ENCODE assay signal across 41 mouse cellular contexts in genomic region chr6:115200753-115201152, GRCm38 (mm10). TPM values are rescaled to one million over a fixed set of nuclear protein-coding genes. Genes with fewer than 3 reads are reported as not detected.
"Had no signal": no experiment of that assay in that cellular context is flagged by ENCODE, and none has a peak within 500 bp of the region (broad histone marks: within the 10 kb centered on the region; RNA-seq: fewer than 3 reads in every experiment).

No protein-coding gene starts in this region.

- H3K4me1 ChIP-seq: heart, embryonic 10.5 days; heart, embryonic 12.5 days; hindbrain, embryonic 10.5 days; hindbrain, embryonic 12.5 days; intestine, embryonic 15.5 days; limb, embryonic 10.5 days; limb, embryonic 12.5 days had no signal

- H3K4me3 ChIP-seq: gastrocnemius, adult 2 months; heart, embryonic 10.5 days; heart, embryonic 12.5 days; hindbrain, embryonic 10.5 days; hindbrain, embryonic 12.5 days; intestine, embryonic 15.5 days; left cerebral cortex, adult 2 months; limb, embryonic 10.5 days; limb, embryonic 12.5 days had no signal

- DNase-seq: gastrocnemius, adult 2 months; gastrocnemius, postnatal 10 days; gastrocnemius, postnatal 25 days; heart, adult 18-20 months; heart, postnatal 10 days; heart, postnatal 4 days; kidney, adult 18-20 months; kidney, adult 8-10 months; kidney, postnatal 10 days; kidney, postnatal 25 days; kidney, postnatal 4 days; layer of hippocampus, adult 9-11 months; liver had no signal

- H3K36me3 ChIP-seq: heart, embryonic 10.5 days; heart, embryonic 12.5 days; hindbrain, embryonic 10.5 days; hindbrain, embryonic 12.5 days; intestine, embryonic 15.5 days; limb, embryonic 10.5 days; limb, embryonic 12.5 days had no signal

- ATAC-seq: hindbrain, embryonic 16.5 days; inflammation-experienced regulatory T-cells, adult 6 months; intestine, embryonic 15.5 days; intestine, postnatal 0 days had no signal

- H3K9ac ChIP-seq: heart, embryonic 12.5 days; hindbrain, embryonic 12.5 days; hindbrain, embryonic 14.5 days; intestine, embryonic 15.5 days; limb, embryonic 12.5 days had no signal

- H3K9me3 ChIP-seq: heart, embryonic 10.5 days; heart, embryonic 12.5 days; hindbrain, embryonic 10.5 days; hindbrain, embryonic 12.5 days; intestine, embryonic 15.5 days; limb, embryonic 10.5 days; limb, embryonic 12.5 days had no signal

- H3K27ac ChIP-seq: gastrocnemius, adult 2 months; heart, embryonic 10.5 days; hindbrain, embryonic 10.5 days; hindbrain, embryonic 12.5 days; hindbrain, embryonic 14.5 days; intestine, embryonic 15.5 days; left cerebral cortex, adult 2 months; limb, embryonic 10.5 days; limb, embryonic 12.5 days had no signal

- H3K4me2 ChIP-seq: heart, embryonic 12.5 days; hindbrain, embryonic 12.5 days; hindbrain, embryonic 14.5 days; intestine, embryonic 15.5 days; limb, embryonic 12.5 days; liver, embryonic 11.5 days had no signal

- H3K27me3 ChIP-seq: heart, embryonic 12.5 days; hindbrain, embryonic 12.5 days; intestine, embryonic 15.5 days; limb, embryonic 12.5 days had no signal

RNA-seq across cellular contexts. Expression of gene Gm17482, which starts 26.4 kb away (rescaled TPM):
- total RNA-seq: gastrocnemius, adult 2 months; gastrocnemius, postnatal 10 days; gastrocnemius, postnatal 25 days; gastrocnemius, postnatal 4 days; granulocyte monocyte progenitor cell, adult 5-6 weeks; heart, adult 18-20 months; heart, adult 8-10 months; heart, postnatal 10 days; heart, postnatal 25 days; heart, postnatal 4 days; layer of hippocampus, adult 18-20 months; layer of hippocampus, adult 8-10 months; layer of hippocampus, postnatal 25 days; left cerebral cortex, adult 2 months; left cerebral cortex, postnatal 14 days; left cerebral cortex, postnatal 36 days had no signal
- polyA plus RNA-seq: frontal cortex, adult 2 months; heart, embryonic 10.5 days; heart, embryonic 12.5 days; heart, embryonic 14.5 days; heart, embryonic 16.5 days; hindbrain, embryonic 10.5 days; hindbrain, embryonic 12.5 days; hindbrain, embryonic 14.5 days; hindbrain, embryonic 16.5 days; inflammation-experienced regulatory T-cells, adult 6 months; intestine, embryonic 15.5 days; intestine, postnatal 0 days; kidney, embryonic 14.5 days; kidney, embryonic 16.5 days; limb, embryonic 10.5 days; limb, embryonic 12.5 days; limb, embryonic 14.5 days; liver, embryonic 11.5 days had no signal

RNA-seq across cellular contexts. Expression of gene Timp4, which starts 51.3 kb away (rescaled TPM):
- total RNA-seq: granulocyte monocyte progenitor cell, adult 5-6 weeks had no signal
- polyA plus RNA-seq: heart, embryonic 12.5 days had no signal
